In genomic region chr17:26644509-26645410, GRCm38 (mm10) we compare ENCODE assay signal across 8 mouse cellular contexts. TPM values are rescaled to one million over a fixed set of nuclear protein-coding genes. Genes with fewer than 3 reads are reported as not detected.
A peak's percentile ranks its signal among the peaks of the same experiment; 100 is the strongest.
DNase-seq lines count a peak whose midpoint lies in the region; ATAC-seq lines count a peak whose summit lies in the region.

No protein-coding gene starts in this region.

- H3K27me3 ChIP-seq in heart, embryonic 14.5 days (ENCODE audit: control insufficient read depth, insufficient read depth, low read length), result no peaks in the 10 kb centered on the region
- no peaks in the 10 kb centered on the region for H3K27me3 ChIP-seq in forebrain, embryonic 14.5 days (replicated peaks; ENCODE audit: control insufficient read depth, insufficient read depth, low read length)
- no peaks in the 10 kb centered on the region for H3K27me3 ChIP-seq in midbrain, embryonic 13.5 days

- 67% methylated on average over 9 of the region's 9 CpGs for WGBS in heart, embryonic 14.5 days
- 67% methylated on average over 9 of the region's 9 CpGs for WGBS in forebrain, embryonic 14.5 days
- WGBS in midbrain, embryonic 13.5 days, result 40% methylated on average over 9 of the region's 9 CpGs

- no peak for DNase-seq in heart, adult 9 months (ENCODE audit: low spot score in 2 of 2)
- peak; percentile 80 for DNase-seq in brain, adult 2 months (ENCODE audit: low read depth, low spot score)
- DNase-seq in forebrain, embryonic 14.5 days (ENCODE audit: low spot score), result peak; percentile 70
- no peak for DNase-seq in gastrocnemius, postnatal 10 days

- no peak overlapping the region for H3K4me2 ChIP-seq in heart, embryonic 14.5 days (ENCODE audit: low read length)
- no peak overlapping the region for H3K4me2 ChIP-seq in forebrain, embryonic 14.5 days (ENCODE audit: low read length)
- H3K4me2 ChIP-seq in midbrain, embryonic 13.5 days (replicated peaks), result no peak overlapping the region

- peaks cover 91% of the 10 kb centered on the region for H3K36me3 ChIP-seq in heart, embryonic 14.5 days (ENCODE audit: control insufficient read depth, insufficient read depth, low read length)
- peaks cover 92% of the 10 kb centered on the region for H3K36me3 ChIP-seq in forebrain, embryonic 14.5 days (ENCODE audit: control insufficient read depth, insufficient read depth, low read length)
- peaks cover 97% of the 10 kb centered on the region for H3K36me3 ChIP-seq in midbrain, embryonic 13.5 days

- H3K27ac ChIP-seq in heart, embryonic 14.5 days (replicated peaks in 1 of 2; ENCODE audit: control insufficient read depth in 1 of 2, insufficient read depth in 1 of 2, low read depth in 2 of 2, low read length in 2 of 2), result peak overlapping the region; percentile 1 to 31; a peak in 1 of 4 replicates
- H3K27ac ChIP-seq in forebrain, embryonic 14.5 days (ENCODE audit: low read depth, low read length), result peak overlapping the region; percentile 70; the same call in 1 of the 2 replicates
- H3K27ac ChIP-seq in midbrain, embryonic 13.5 days, result peak overlapping the region; percentile 68

- no peak overlapping the region for H3K4me3 ChIP-seq in heart, embryonic 14.5 days (ENCODE audit: control insufficient read depth in 1 of 2, insufficient read depth in 1 of 2, low read depth in 1 of 2, low read length in 2 of 2)
- no peak overlapping the region for H3K4me3 ChIP-seq in forebrain, embryonic 14.5 days (ENCODE audit: low read depth, low read length)
- no peak overlapping the region for H3K4me3 ChIP-seq in midbrain, embryonic 13.5 days (replicated peaks)

- ATAC-seq in heart, embryonic 14.5 days (ENCODE audit: insufficient number of reproducible peaks, insufficient read depth, low FRiP score, low read depth), result no peak
- peak; percentile 79 for ATAC-seq in forebrain, embryonic 14.5 days
- peak; percentile 84 for ATAC-seq in midbrain, embryonic 13.5 days
- no peak for ATAC-seq in erythroid progenitor cell, adult 5-6 weeks (replicated peaks; ENCODE audit: low FRiP score, poor library complexity, severe bottlenecking)
- no peak for ATAC-seq in granulocyte monocyte progenitor cell, adult 5-6 weeks (replicated peaks; ENCODE audit: poor library complexity, severe bottlenecking)

- H3K4me1 ChIP-seq in heart, embryonic 14.5 days (ENCODE audit: control insufficient read depth in 2 of 2, insufficient read depth in 2 of 2, low read length in 2 of 2), result peaks cover 31 to 37% of the 10 kb centered on the region in 2 experiments
- peaks cover 8% of the 10 kb centered on the region; the same call in 1 of the 2 replicates for H3K4me1 ChIP-seq in forebrain, embryonic 14.5 days (ENCODE audit: control insufficient read depth, insufficient read depth, low read length)
- peaks cover 16% of the 10 kb centered on the region for H3K4me1 ChIP-seq in midbrain, embryonic 13.5 days (replicated peaks)

- H3K9ac ChIP-seq in heart, embryonic 14.5 days (ENCODE audit: low read length), result no peak overlapping the region
- H3K9ac ChIP-seq in forebrain, embryonic 14.5 days (ENCODE audit: low read length), result no peak overlapping the region
- no peak overlapping the region for H3K9ac ChIP-seq in midbrain, embryonic 13.5 days (replicated peaks)

- no peaks in the 10 kb centered on the region for H3K9me3 ChIP-seq in heart, embryonic 14.5 days (ENCODE audit: control insufficient read depth, low read length)
- no peaks in the 10 kb centered on the region for H3K9me3 ChIP-seq in forebrain, embryonic 14.5 days (replicated peaks; ENCODE audit: control insufficient read depth, low read length)
- H3K9me3 ChIP-seq in midbrain, embryonic 13.5 days, result no peaks in the 10 kb centered on the region

RNA-seq across cellular contexts. Expression of gene Atp6v0e, which starts 18.3 kb away (rescaled TPM):
- polyA plus RNA-seq in heart, embryonic 14.5 days (2014; fragmentation: Nextera tagmentation; extraction: Ambion mirVana), result 227 and 228 TPM in 2 replicates
- polyA plus RNA-seq in forebrain, embryonic 14.5 days (2014; fragmentation: Nextera tagmentation; extraction: Ambion mirVana), result 154 and 185 TPM in 2 replicates
- 93.2 and 105 TPM in 2 replicates for polyA plus RNA-seq in midbrain, embryonic 13.5 days (2015; fragmentation: Nextera tagmentation; extraction: Ambion mirVana)
- 77.1 and 104 TPM in 2 replicates for total RNA-seq in erythroid progenitor cell, adult 5-6 weeks (2015; ENCODE audit: low replicate concordance)
- 81.9 and 122 TPM in 2 replicates for total RNA-seq in erythroid progenitor cell, adult 5-6 weeks (2017; ENCODE audit: low replicate concordance)
- 197 and 242 TPM in 2 replicates for total RNA-seq in granulocyte monocyte progenitor cell, adult 5-6 weeks (2014; fragmentation: Nextera tagmentation)
- 317 and 374 TPM in 2 replicates for total RNA-seq in granulocyte monocyte progenitor cell, adult 5-6 weeks (2017)
- total RNA-seq in gastrocnemius, postnatal 10 days (2021), result 10 to 100 TPM; 44.1 to 46.0 TPM

Comparison
In these comparisons a context has a peak if more than half of its experiments do, and no peak if none do; other contexts are left out.
1. ATAC-seq: peak in forebrain, embryonic 14.5 days (single experiment) and midbrain, embryonic 13.5 days (single experiment); none in heart, embryonic 14.5 days (single experiment), erythroid progenitor cell, adult 5-6 weeks (single experiment) and granulocyte monocyte progenitor cell, adult 5-6 weeks (single experiment).
2. H3K27ac ChIP-seq: peak in every context shown above with its lines; median percentile 70 in forebrain, embryonic 14.5 days; 68 in midbrain, embryonic 13.5 days; 16 in heart, embryonic 14.5 days.
3. DNase-seq: peak in brain, adult 2 months (single experiment) and forebrain, embryonic 14.5 days (single experiment); none in heart, adult 9 months (0 of 2) and gastrocnemius, postnatal 10 days (single experiment).